Mouse (Mus musculus) myocyte (in vitro differentiated cells): ENCODE results near the gene Grxcr1.

ENCODE experiments used
- CEBPB ChIP-seq: IDR thresholded peaks from 2 replicates; pipeline ENCODE4 v1.6.1; 2011; ENCODE audit warnings: mild to moderate bottlenecking, moderate library complexity; ENCODE audit not compliant: poor library complexity, insufficient read depth, severe bottlenecking
- E2F4 ChIP-seq: IDR thresholded peaks from one replicate; pipeline ENCODE4 v1.6.1; 2011; ENCODE audit warnings: mild to moderate bottlenecking, control low read depth, moderate library complexity; ENCODE audit not compliant: insufficient read depth
- MAX ChIP-seq: IDR thresholded peaks from one replicate; pipeline ENCODE4 v1.6.1; 2011; ENCODE audit warnings: low read depth, mild to moderate bottlenecking, control low read depth
- MYOG ChIP-seq, 3 experiments: IDR thresholded peaks; one replicate each; pipeline ENCODE4 v1.6.1; 2011; ENCODE audit warnings: control low read depth in 2 of 3, low read depth in 2 of 3, mild to moderate bottlenecking in 2 of 3; ENCODE audit not compliant: insufficient read length in 2 of 3, control insufficient read depth in 1 of 3, insufficient read depth in 1 of 3
- POLR2A ChIP-seq: IDR thresholded peaks from one replicate; pipeline ENCODE4 v1.6.1; 2011; ENCODE audit warnings: low read depth, mild to moderate bottlenecking, control low read depth, moderate library complexity; ENCODE audit not compliant: insufficient read length
- POLR2AphosphoS2 ChIP-seq: IDR thresholded peaks from one replicate; pipeline ENCODE4 v1.6.1; 2011; ENCODE audit warnings: low read depth, control low read depth; ENCODE audit not compliant: insufficient read length
- REST ChIP-seq: IDR thresholded peaks from one replicate; pipeline ENCODE4 v1.6.1; 2011; ENCODE audit warnings: mild to moderate bottlenecking, control low read depth, moderate library complexity; ENCODE audit not compliant: insufficient read depth, insufficient read length
- TCF12 ChIP-seq: IDR thresholded peaks from one replicate; pipeline ENCODE4 v1.6.1; 2011; ENCODE audit warnings: mild to moderate bottlenecking, control low read depth; ENCODE audit not compliant: poor library complexity, insufficient read depth, severe bottlenecking
- TCF3 ChIP-seq: IDR thresholded peaks from one replicate; pipeline ENCODE4 v1.6.1; 2011; ENCODE audit warnings: low read depth, control low read depth; ENCODE audit not compliant: insufficient read length
- USF1 ChIP-seq: IDR thresholded peaks from one replicate; pipeline ENCODE4 v1.6.1; 2011; ENCODE audit warnings: low read depth, mild to moderate bottlenecking, control low read depth, moderate library complexity

- TF ChIP-seq POLR2A, result no peak
- TF ChIP-seq USF1, result no peak
- TF ChIP-seq MYOG (IDR thresholded peaks at IDR 0.05; ENCODE audit: control insufficient read depth in 1 of 3, insufficient read depth in 1 of 3, insufficient read length in 2 of 3, low read depth in 2 of 3), result no peak
- no peak for TF ChIP-seq TCF12
- no peak for TF ChIP-seq CEBPB
- no peak for TF ChIP-seq E2F4
- TF ChIP-seq TCF3, result no peak
- no peak for TF ChIP-seq POLR2AphosphoS2
- TF ChIP-seq MAX, result no peak
- no peak for TF ChIP-seq REST
These were observed 115.2 kb downstream of the Grxcr1 start for GRCm38 (mm10) chr5:68146818-68147217.
